Mouse (Mus musculus) intestine, embryonic 15.5 days (tissue): ENCODE data around the gene Zfp639. TPM values are rescaled to one million over a fixed set of nuclear protein-coding genes. Genes with fewer than 3 reads are reported as not detected.

Experiments used
- ATAC-seq: fragments of 200-750 bp; cut with Nextera tagmentation; 2 replicates; pipeline ENCODE4 v1.8.0; 2017; ENCODE audit warnings: moderate TSS enrichment, moderate library complexity
- H3K27ac ChIP-seq: fragments of 300-500 bp; sonication (generic); 2 replicates; pipeline ENCODE4 v1.5.1; 2015; ENCODE audit warnings: mild to moderate bottlenecking, inconsistent platforms
- H3K27me3 ChIP-seq: fragments of 300-500 bp; sonication (generic); replicated peaks from 2 replicates; pipeline ENCODE4 v1.6.1; 2015; ENCODE audit warnings: inconsistent platforms
- H3K36me3 ChIP-seq: fragments of 300-500 bp; sonication (generic); 2 replicates; pipeline ENCODE4 v1.6.1; 2015; ENCODE audit warnings: inconsistent platforms
- H3K4me1 ChIP-seq: fragments of 300-500 bp; sonication (generic); replicated peaks from 2 replicates; pipeline ENCODE4 v1.6.1; 2015; ENCODE audit warnings: inconsistent platforms
- H3K4me2 ChIP-seq: fragments of 300-500 bp; sonication (generic); replicated peaks from 2 replicates; pipeline ENCODE4 v1.6.1; 2015; ENCODE audit warnings: mild to moderate bottlenecking, inconsistent platforms
- H3K4me3 ChIP-seq: fragments of 300-500 bp; sonication (generic); replicated peaks from 2 replicates; pipeline ENCODE4 v1.5.1; 2015; ENCODE audit warnings: inconsistent platforms
- H3K9ac ChIP-seq: fragments of 300-500 bp; sonication (generic); 2 replicates; pipeline ENCODE4 v1.6.1; 2015; ENCODE audit warnings: inconsistent platforms
- H3K9me3 ChIP-seq: fragments of 300-500 bp; sonication (generic); 2 replicates; pipeline ENCODE4 v1.6.1; 2016; ENCODE audit warnings: inconsistent platforms
- WGBS: fragments of 180-500 bp; shearing (Covaris S2); methylation state at CpG from one replicate; pipeline ENCODE4 v1.1.7; 2015; 5-methylcytosine and 5-hydroxymethylcytosine counted together
- polyA plus RNA-seq: library from polyadenylated mRNA; unstranded; fragments of >200 nt; fragmentation: Nextera tagmentation; extraction: Ambion mirVana; gene quantifications from 2 replicates; pipeline ENCODE4 v1.2.1, GENCODE M21; 2015

Gene Zfp639
- polyA plus RNA-seq, 1 experiment from 2014 or later = 32.9 TPM

DNA sequence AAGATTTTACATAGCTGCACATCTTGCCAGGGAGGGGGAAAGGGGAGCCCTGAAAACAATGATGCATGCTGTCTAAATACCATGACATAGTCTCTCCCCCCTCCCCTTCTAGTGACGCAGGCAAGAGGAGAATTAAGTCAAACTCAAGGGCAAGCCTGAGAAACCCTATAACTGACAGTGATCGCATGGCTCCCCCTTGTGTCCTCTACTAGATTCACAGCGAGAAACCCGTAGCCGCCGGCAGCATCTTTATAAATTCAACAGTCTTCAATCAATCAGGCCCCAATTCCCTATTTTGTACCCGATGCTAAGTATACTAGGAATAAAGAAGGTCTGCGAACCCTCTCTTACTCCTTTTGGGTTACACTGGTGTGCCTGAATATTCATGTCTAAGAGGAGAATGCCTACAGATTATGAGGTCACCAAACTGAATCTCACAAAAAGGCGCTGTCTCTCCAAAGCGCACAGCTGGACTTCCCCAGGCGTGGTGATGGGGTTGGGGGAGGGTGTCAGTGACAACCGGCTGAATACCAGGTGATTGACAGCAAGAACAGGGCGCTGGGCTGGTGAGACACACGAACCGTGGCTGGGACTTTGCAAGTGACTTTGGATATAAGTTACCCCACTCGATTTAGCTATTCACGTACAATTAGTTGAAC, 1.3 kb upstream of the Zfp639 start:
- H3K9ac ChIP-seq = no peak overlapping the region
- no peaks in the 10 kb centered on the region for H3K36me3 ChIP-seq
- H3K4me3 ChIP-seq = no peak overlapping the region
- no peaks in the 10 kb centered on the region for H3K9me3 ChIP-seq
- 0 out of 2 replicates have a peak, but pooled peaks cover 3% of the 10 kb centered on the region for H3K4me1 ChIP-seq
- H3K27ac ChIP-seq = no peak overlapping the region
- no peak for ATAC-seq
- peak overlapping the region; percentile 71 for H3K4me2 ChIP-seq
- 6% methylated on average over 17 of the region's 17 CpGs for WGBS
- no peaks in the 10 kb centered on the region for H3K27me3 ChIP-seq

DNA sequence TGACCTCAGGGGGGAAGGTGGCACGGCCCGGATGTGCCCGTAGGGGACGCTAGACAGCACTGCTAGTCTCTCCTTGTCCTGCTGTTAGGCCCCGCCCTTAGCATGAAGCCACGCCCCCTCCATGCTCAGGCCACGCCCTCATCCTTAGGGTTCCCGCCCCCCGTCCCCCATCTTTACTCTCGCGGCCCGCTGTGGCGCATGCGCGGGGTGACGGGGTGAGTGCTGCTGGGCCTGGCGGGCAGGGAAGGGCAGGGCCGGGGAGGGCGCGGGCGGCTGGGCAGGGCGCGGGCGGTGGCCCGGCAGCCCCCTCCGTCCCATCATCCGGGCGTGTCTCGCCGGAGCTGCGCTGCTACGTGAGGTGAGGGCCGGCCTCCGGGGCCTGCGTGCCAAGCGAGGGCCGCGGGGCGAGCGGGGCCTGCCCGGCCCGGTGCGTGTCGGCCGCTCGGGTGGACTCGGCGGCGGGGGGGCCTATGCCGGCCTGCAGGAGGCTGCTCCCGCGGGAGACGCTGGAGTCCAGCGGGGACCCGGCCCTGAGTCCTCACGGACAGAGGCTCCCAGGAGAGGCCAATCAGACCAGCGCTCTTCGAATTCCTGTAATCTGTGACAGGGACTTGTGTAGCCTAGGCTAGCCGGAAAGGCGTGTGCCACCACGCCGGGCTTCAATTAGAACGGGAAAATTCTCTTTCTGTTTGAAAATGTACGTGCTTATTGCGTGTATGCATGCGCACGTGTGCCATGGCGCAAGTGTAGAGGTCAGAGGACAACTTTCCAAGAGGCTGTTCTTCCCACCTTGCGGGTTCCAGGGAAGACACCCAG, 524 bp downstream of the Zfp639 start:
- Histone ChIP-seq H3K9ac (peak overlapping the region; percentile 96), H3K27me3 (no peaks in the 10 kb centered on the region), H3K36me3 (no peaks in the 10 kb centered on the region), H3K4me1 (0 out of 2 replicates have a peak, but pooled peaks cover 3% of the 10 kb centered on the region), H3K4me2 (peak overlapping the region; percentile 71), H3K27ac (peak overlapping the region; percentile 87), H3K4me3 (peak overlapping the region; percentile 90), H3K9me3 (no peaks in the 10 kb centered on the region)
- ATAC-seq = peak; percentile 97
- WGBS = under 1% methylated on average over 69 of the region's 69 CpGs

GRCm38 (mm10) chr3:32511191-32511550, 1.1 kb downstream of the Zfp639 start:
- Histone ChIP-seq H3K4me3 (peak overlapping the region; percentile 90), H3K9me3 (no peaks in the 10 kb centered on the region), H3K9ac (peak overlapping the region; percentile 96), H3K4me1 (0 out of 2 replicates have a peak, but pooled peaks cover 3% of the 10 kb centered on the region), H3K27me3 (no peaks in the 10 kb centered on the region), H3K36me3 (peaks cover 4% of the 10 kb centered on the region; the same call in 1 of the 2 replicates), H3K27ac (peak overlapping the region; percentile 87), H3K4me2 (peak overlapping the region; percentile 71)
- 0 out of 2 replicates have a peak, but pooled peaks have one; percentile 16 for ATAC-seq
- WGBS = 6% methylated on average over 13 of the region's 13 CpGs

GRCm38 (mm10) chr3:32512686-32513284, 2.7 kb downstream of the Zfp639 start:
- no peak overlapping the region for H3K9ac ChIP-seq
- no peak overlapping the region for H3K4me3 ChIP-seq
- H3K9me3 ChIP-seq = no peaks in the 10 kb centered on the region
- H3K27me3 ChIP-seq = no peaks in the 10 kb centered on the region
- WGBS = 89% methylated on average over 7 of the region's 7 CpGs
- H3K4me2 ChIP-seq = no peak overlapping the region
- 0 out of 2 replicates have a peak, but pooled peaks cover 3% of the 10 kb centered on the region for H3K4me1 ChIP-seq
- no peak overlapping the region for H3K27ac ChIP-seq
- peaks cover 11% of the 10 kb centered on the region; the same call in 1 of the 2 replicates for H3K36me3 ChIP-seq
- no peak for ATAC-seq

GRCm38 (mm10) chr3:32513528-32513927, 3.5 kb downstream of the Zfp639 start:
- H3K4me3 ChIP-seq = no peak overlapping the region
- no peaks in the 10 kb centered on the region for H3K27me3 ChIP-seq
- ATAC-seq = no peak
- H3K9ac ChIP-seq = no peak overlapping the region
- H3K9me3 ChIP-seq = no peaks in the 10 kb centered on the region
- no peak overlapping the region for H3K4me2 ChIP-seq
- no peak overlapping the region for H3K27ac ChIP-seq
- 0 out of 2 replicates have a peak, but pooled peaks cover 3% of the 10 kb centered on the region for H3K4me1 ChIP-seq
- H3K36me3 ChIP-seq = peaks cover 13% of the 10 kb centered on the region; the same call in 1 of the 2 replicates

- H3K36me3 ChIP-seq = no peaks in the 10 kb centered on the region
- no peaks in the 10 kb centered on the region for H3K27me3 ChIP-seq
- ATAC-seq = no peak
- 82% methylated on average over 4 of the region's 4 CpGs for WGBS
- no peak overlapping the region for H3K4me3 ChIP-seq
- no peaks in the 10 kb centered on the region for H3K9me3 ChIP-seq
- no peak overlapping the region for H3K27ac ChIP-seq
- H3K4me1 ChIP-seq = 0 out of 2 replicates have a peak, but pooled peaks cover 3% of the 10 kb centered on the region
- no peak overlapping the region for H3K4me2 ChIP-seq
- no peak overlapping the region for H3K9ac ChIP-seq
Observed at GRCm38 (mm10) chr3:32527181-32527580, 17.1 kb downstream of the Zfp639 start.

DNA sequence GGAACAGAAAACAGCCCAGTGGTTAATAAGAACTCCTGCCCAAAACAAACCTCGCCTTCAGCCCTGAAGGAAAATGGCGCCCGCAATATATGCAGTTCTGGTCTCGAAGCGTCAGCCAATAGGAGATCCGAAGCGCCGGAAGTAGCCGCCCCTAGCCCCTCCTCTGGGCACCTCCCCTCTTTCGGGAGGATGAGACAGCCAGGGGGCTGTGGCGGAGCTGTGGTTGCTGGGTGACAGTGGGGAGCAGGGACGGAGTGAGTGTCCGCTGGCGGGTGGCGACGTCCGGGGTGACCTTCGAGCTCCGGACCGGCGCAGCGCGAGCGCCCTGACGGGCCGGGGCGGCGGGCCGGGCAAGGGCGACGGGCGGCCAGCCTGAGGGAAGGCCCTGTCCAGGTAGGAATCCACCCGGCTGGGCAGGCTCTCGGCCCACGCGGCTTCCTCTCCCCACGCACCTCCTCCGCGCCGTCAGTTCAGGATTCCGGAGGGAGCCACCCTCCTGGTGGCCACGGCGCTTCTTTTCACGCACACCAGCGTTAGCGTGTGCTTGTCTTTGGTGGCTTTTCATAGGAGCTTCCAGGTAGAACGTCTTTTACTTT, 19.3 kb downstream of the Zfp639 start, which contains the start of gene Mfn1:
Gene Mfn1 (plus strand): TSS at position 163 of the 596 bp plus-strand sequence.
- ATAC-seq = peak; percentile 99
- peak within 1 kb of the TSS; percentile 62 for H3K4me2 ChIP-seq
- H3K27ac ChIP-seq = peak within 1 kb of the TSS; percentile 79
- H3K27me3 ChIP-seq = no peaks in the 10 kb centered on the region
- H3K9me3 ChIP-seq = no peaks in the 10 kb centered on the region
- H3K4me1 ChIP-seq = 0 out of 2 replicates have a peak, but pooled peaks cover 3% of the 10 kb centered on the region
- H3K4me3 ChIP-seq = peak within 1 kb of the TSS; percentile 94
- H3K9ac ChIP-seq = peak within 1 kb of the TSS; percentile 86
- WGBS = under 1% methylated on average over 47 of the region's 47 CpGs
- H3K36me3 ChIP-seq = no peaks in the 10 kb centered on the region

DNA sequence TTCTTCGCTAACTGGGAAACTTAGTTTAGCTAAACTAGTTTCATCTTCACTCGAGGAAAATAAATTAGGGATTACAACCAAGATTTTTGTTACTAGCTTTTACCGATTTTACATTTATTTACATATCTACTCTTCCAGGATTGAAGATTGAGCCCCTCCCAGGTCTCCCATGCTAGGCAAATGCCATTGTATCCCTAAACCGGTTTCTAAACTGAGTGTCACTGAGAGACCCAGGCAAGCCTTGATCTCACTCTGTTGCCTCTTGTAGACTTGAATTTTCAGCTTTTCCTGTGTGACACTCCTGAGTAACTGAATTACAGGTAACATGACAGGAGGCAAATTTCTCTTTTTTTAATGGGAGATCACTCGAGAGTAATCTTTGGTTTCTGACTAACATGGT, 20.0 kb downstream of the Zfp639 start:
- 12% methylated on average over 5 of the region's 5 CpGs for WGBS
- peak overlapping the region; percentile 62 for H3K4me2 ChIP-seq
- no peak for ATAC-seq
- H3K27ac ChIP-seq = peak overlapping the region; percentile 79; the same call in 1 of the 2 replicates
- no peaks in the 10 kb centered on the region; the same call in 1 of the 2 replicates for H3K36me3 ChIP-seq
- peak overlapping the region; percentile 94 for H3K4me3 ChIP-seq
- 0 out of 2 replicates have a peak, but pooled peaks cover 3% of the 10 kb centered on the region for H3K4me1 ChIP-seq
- no peaks in the 10 kb centered on the region for H3K9me3 ChIP-seq
- peak overlapping the region; percentile 86 for H3K9ac ChIP-seq
- no peaks in the 10 kb centered on the region for H3K27me3 ChIP-seq

DNA sequence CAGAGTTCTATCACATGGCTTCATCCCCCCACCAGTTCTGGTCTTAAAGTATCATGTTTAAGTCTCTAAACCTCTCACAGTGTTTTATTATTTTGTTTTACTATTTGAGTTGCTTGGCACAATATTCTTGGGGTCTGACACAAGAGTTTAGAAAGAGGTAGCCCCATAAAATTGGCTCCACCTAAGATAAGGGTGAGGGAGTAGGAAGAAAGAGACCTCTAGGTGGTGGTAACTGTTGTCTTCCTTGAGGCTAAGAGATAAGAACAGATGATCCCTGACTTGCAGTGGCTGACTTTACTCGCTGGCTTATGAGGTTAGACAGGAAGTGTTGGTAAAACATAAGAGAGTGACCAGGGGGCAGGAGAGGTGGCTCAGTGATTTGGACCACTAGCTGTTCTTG, 25.6 kb downstream of the Zfp639 start:
- no peak for ATAC-seq
- H3K27me3 ChIP-seq = no peaks in the 10 kb centered on the region
- H3K9me3 ChIP-seq = no peaks in the 10 kb centered on the region
- H3K4me2 ChIP-seq = no peak overlapping the region
- H3K36me3 ChIP-seq = no peaks in the 10 kb centered on the region; the same call in 1 of the 2 replicates
- 0 out of 2 replicates have a peak, but pooled peaks cover 3% of the 10 kb centered on the region for H3K4me1 ChIP-seq
- no peak overlapping the region for H3K9ac ChIP-seq
- H3K27ac ChIP-seq = no peak overlapping the region
- H3K4me3 ChIP-seq = no peak overlapping the region
- WGBS = 50% methylated on average over 1 of the region's 1 CpGs

DNA sequence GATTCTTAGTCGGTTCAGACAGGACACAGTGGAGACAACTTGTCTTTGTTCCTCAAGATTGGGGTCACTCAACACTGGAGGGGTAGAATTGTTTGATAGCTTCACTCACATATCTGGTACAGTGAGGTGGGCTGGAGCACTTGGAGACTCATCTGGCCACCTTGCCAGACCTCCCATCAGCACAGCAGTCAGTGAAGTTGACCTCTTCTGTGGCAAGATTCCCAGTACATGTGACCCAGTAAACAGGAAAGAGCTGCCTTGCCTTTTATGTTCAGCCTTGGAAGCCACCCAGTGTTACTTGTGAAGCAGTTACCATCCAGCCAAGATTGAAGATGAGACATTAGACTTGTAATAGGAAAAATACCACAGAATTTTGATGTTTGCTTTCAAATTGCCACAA, 27.5 kb downstream of the Zfp639 start:
- Histone ChIP-seq H3K9me3 (no peaks in the 10 kb centered on the region), H3K27me3 (no peaks in the 10 kb centered on the region), H3K27ac (no peak overlapping the region), H3K36me3 (no peaks in the 10 kb centered on the region; the same call in 1 of the 2 replicates), H3K4me3 (no peak overlapping the region), H3K9ac (no peak overlapping the region), H3K4me2 (no peak overlapping the region), H3K4me1 (no peaks in the 10 kb centered on the region)
- ATAC-seq = no peak
- 65% methylated on average over 1 of the region's 1 CpGs for WGBS

DNA sequence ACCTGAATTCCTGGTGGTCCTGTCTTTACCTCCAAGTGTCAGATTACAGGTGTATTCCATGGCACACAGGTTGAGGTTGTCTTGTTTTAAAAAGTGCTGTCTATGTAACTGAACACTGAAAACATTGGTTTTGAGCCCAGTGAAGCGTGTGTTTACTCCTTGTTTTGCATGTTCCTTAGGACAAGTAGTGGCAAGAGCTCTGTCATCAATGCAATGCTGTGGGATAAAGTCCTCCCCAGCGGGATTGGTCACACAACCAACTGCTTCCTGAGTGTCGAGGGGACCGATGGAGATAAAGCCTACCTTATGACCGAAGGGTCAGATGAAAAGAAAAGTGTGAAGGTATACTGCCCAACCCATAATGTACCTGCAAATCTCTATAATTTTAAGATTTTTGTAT, 28.0 kb downstream of the Zfp639 start:
- Histone ChIP-seq H3K4me1 (no peaks in the 10 kb centered on the region), H3K9me3 (no peaks in the 10 kb centered on the region), H3K4me2 (no peak overlapping the region), H3K4me3 (no peak overlapping the region), H3K9ac (no peak overlapping the region), H3K27ac (no peak overlapping the region), H3K36me3 (no peaks in the 10 kb centered on the region; the same call in 1 of the 2 replicates), H3K27me3 (no peaks in the 10 kb centered on the region)
- no peak for ATAC-seq
- WGBS = 92% methylated on average over 5 of the region's 5 CpGs

GRCm38 (mm10) chr3:32553061-32553460, 43.0 kb downstream of the Zfp639 start:
- no peak for ATAC-seq
- no peaks in the 10 kb centered on the region for H3K9me3 ChIP-seq
- H3K9ac ChIP-seq = no peak overlapping the region
- H3K27me3 ChIP-seq = no peaks in the 10 kb centered on the region
- WGBS = 90% methylated on average over 1 of the region's 1 CpGs
- H3K4me2 ChIP-seq = no peak overlapping the region
- no peak overlapping the region for H3K27ac ChIP-seq
- H3K4me3 ChIP-seq = no peak overlapping the region
- H3K36me3 ChIP-seq = peaks cover 12% of the 10 kb centered on the region
- no peaks in the 10 kb centered on the region for H3K4me1 ChIP-seq
